Mouse (Mus musculus): ENCODE measurements at regions not wholly inside any gene's neighbourhood (a gene's known extent, or its start where the extent isn't known, plus 50 kb on each side); places are given as distances from the start of the nearest gene placed in this dataset.

- ATAC-seq (replicated peaks; ENCODE audit: low read depth, poor library complexity, severe bottlenecking), result no peak
Measured at GRCm38 (mm10) chr10:29661752-29662151, 126.1 kb upstream of the Rspo3 start.

DNA sequence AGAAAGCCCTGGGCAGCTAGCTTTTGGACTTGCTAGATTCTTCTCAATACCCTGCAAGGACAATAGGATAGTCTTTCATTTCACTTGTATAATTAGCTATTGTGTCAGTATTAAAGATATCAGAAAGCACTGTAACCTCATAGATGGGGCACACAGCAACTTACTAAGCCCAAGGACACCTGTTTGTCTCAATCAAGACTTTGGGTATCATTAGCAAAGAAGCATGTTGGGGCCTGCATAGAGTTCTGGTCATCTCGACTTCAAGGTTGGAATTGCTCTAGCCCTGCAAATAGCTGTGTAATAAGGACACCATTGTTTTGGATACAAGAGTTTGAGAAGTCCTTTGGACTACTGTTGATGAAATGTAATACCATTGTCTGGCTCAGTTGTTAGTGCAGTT is 104.6 kb upstream of the Rspo3 start:
- no peak for ATAC-seq (replicated peaks; ENCODE audit: low read depth, poor library complexity, severe bottlenecking)

DNA sequence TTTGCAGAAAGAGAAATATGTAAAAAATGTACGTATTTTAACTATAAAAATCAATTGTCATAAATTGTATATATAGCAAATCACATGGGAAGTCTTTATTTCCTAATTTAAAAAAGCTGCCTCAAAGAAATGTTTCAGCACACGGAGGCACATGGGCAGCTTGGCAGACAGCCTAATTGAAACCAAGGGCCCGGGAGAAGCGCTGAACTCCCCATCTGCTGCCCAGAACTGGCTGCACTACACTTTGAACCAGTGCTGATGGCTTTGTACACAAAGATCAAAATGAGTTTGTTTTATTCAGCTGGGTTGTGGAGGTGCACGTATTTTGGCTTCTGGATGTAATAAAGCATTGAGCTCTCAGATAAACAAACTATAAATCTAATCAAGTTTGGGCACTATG is 100.2 kb upstream of the Rspo3 start:
- ATAC-seq (replicated peaks; ENCODE audit: low read depth, poor library complexity, severe bottlenecking), result no peak

- no peak for ATAC-seq (replicated peaks; ENCODE audit: low read depth, poor library complexity, severe bottlenecking)
Measured at GRCm38 (mm10) chr10:29595455-29595854, 59.8 kb upstream of the Rspo3 start.

DNA sequence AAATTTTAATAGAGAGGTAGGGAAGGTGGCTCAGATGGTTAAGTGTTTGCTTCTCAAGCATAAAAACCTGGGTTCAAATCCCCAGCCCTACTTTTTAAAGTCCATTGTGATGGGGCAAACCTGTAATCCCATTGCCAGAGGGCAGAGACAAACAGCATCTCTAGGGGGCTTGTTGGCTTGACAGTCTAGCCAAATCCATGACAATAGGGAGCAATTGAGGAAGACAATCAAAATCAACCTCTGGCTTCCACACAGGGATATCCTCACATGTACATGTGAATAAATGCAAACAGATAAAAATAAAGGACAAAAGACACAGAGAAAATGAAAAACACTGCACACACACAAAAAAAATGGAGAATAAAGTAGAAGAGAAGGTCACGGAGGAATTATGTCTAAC is 59.3 kb upstream of the Rspo3 start:
- ATAC-seq (replicated peaks; ENCODE audit: low read depth, poor library complexity, severe bottlenecking), result no peak

DNA sequence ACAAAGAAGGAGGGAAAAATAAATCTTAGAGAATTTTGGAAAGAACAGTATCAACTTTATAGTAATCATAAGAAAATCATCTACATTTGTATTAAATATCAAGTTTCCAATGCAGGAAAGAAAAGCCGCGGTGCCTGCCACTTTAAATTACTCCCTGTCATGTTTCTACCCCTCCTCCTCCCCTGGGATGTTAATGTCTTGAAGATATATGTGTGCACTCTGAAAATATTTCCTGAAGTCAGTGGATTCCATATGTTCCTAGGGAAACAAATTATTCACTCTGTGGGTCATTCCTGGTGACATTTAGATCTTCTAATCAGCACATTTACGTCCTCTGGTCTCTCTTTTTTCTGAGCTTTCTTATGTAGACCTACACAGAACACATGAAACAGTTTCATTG is 57.2 kb upstream of the Rspo3 start:
- no peak for ATAC-seq (replicated peaks; ENCODE audit: low read depth, poor library complexity, severe bottlenecking)

- ATAC-seq (replicated peaks; ENCODE audit: low read depth, poor library complexity, severe bottlenecking), result no peak
Measured at GRCm38 (mm10) chr10:29590187-29590586, 54.5 kb upstream of the Rspo3 start.

DNA sequence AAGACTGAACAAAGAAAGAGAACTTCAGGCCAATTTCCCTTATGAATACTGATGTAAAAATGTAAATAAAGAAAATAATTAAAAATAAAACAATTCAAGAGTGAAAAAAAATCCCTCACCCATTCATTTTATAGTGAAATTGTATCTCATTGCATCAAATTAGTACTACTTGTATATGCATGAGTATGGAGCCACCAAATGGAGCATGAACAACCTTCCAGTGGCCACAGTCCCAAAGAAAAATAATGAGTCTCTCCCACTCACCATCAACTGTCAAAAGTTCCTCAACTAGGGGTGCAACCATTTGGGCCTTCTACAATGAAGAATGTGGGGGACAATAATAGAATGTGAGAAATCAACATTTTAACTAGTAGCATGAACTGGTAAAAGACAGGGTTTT is 54.1 kb upstream of the Rspo3 start:
- ATAC-seq (replicated peaks; ENCODE audit: low read depth, poor library complexity, severe bottlenecking), result no peak
